Mouse (Mus musculus): ENCODE measurements around the gene Uqcr10. TPM values are rescaled to one million over a fixed set of nuclear protein-coding genes. Genes with fewer than 3 reads are reported as not detected.

Gene Uqcr10
- polyA plus RNA-seq, 1 experiment from 2014 or later: 774 TPM

Other genes starting within 250 kb of the Uqcr10 start
- 28.7 and 33.5 TPM in 2 replicates for gene Mtmr3, start 109.5 kb downstream of the Uqcr10 start, polyA plus RNA-seq (2015; fragmentation: Nextera tagmentation; extraction: Ambion mirVana)
- gene Gm11032, start 84.3 kb downstream of the Uqcr10 start, polyA plus RNA-seq (2015; fragmentation: Nextera tagmentation; extraction: Ambion mirVana): not detected in 2 replicates
- 18.4 and 20.6 TPM in 2 replicates for gene Ascc2, start 66.6 kb downstream of the Uqcr10 start, polyA plus RNA-seq (2015; fragmentation: Nextera tagmentation; extraction: Ambion mirVana)
- gene Zmat5, start 336 bp upstream of the Uqcr10 start, polyA plus RNA-seq (2015; fragmentation: Nextera tagmentation; extraction: Ambion mirVana): 63.5 and 64.1 TPM in 2 replicates
- 1.5 and 2.0 TPM in 2 replicates for gene Cabp7, start 42.4 kb upstream of the Uqcr10 start, polyA plus RNA-seq (2015; fragmentation: Nextera tagmentation; extraction: Ambion mirVana)
- gene Nf2, start 145.2 kb upstream of the Uqcr10 start, polyA plus RNA-seq (2015; fragmentation: Nextera tagmentation; extraction: Ambion mirVana): 68.1 and 74.8 TPM in 2 replicates
- gene Nipsnap1, start 169.6 kb upstream of the Uqcr10 start, polyA plus RNA-seq (2015; fragmentation: Nextera tagmentation; extraction: Ambion mirVana): 131 and 134 TPM in 2 replicates
- gene Thoc5, start 191.0 kb upstream of the Uqcr10 start, polyA plus RNA-seq (2015; fragmentation: Nextera tagmentation; extraction: Ambion mirVana): 45.2 and 49.5 TPM in 2 replicates
- 11.9 and 14.3 TPM in 2 replicates for gene Nefh, start 243.7 kb upstream of the Uqcr10 start, polyA plus RNA-seq (2015; fragmentation: Nextera tagmentation; extraction: Ambion mirVana)

Measured in hindbrain, embryonic 16.5 days (tissue).